Mouse (Mus musculus) MEL (cell line): Measurements from ENCODE around the gene Wipf1. TPM values are rescaled to one million over a fixed set of nuclear protein-coding genes. Genes with fewer than 3 reads are reported as not detected.

Experiments used
- DNase-seq: peaks from one replicate; pipeline ENCODE4 v3.0.0; 2011; ENCODE audit warnings: low read depth, low spot score
- H3K27ac ChIP-seq: 2 replicates; pipeline ENCODE4 v1.5.1; 2012; ENCODE audit warnings: low read depth, mild to moderate bottlenecking, control low read depth, low read length, moderate library complexity; ENCODE audit not compliant: control insufficient read depth
- H3K27me3 ChIP-seq, 2 experiments: fragments of 150-350 bp in 1 of 2; sonication (generic) in 1 of 2; 2 replicates each; pipeline ENCODE4 v1.6.1; 2012; ENCODE audit warnings: low read length in 2 of 2, mild to moderate bottlenecking in 2 of 2, improper control_type of control experiment in 1 of 2, moderate library complexity in 1 of 2; ENCODE audit not compliant: insufficient read depth in 2 of 2, control insufficient read depth in 1 of 2
- H3K36me3 ChIP-seq, 2 experiments: 2 replicates each; pipeline ENCODE4 v1.6.1; 2012 to 2014; ENCODE audit warnings: low read length in 2 of 2, improper control_type of control experiment in 1 of 2, inconsistent platforms in 1 of 2, mild to moderate bottlenecking in 1 of 2; ENCODE audit not compliant: insufficient read depth in 2 of 2, control insufficient read depth in 1 of 2
- H3K4me1 ChIP-seq, 2 experiments: fragments of 150-350 bp in 1 of 2; sonication (generic) in 1 of 2; 2 replicates each; pipeline ENCODE4 v1.6.1; 2012; ENCODE audit warnings: low read length in 2 of 2, improper control_type of control experiment in 1 of 2, mild to moderate bottlenecking in 1 of 2; ENCODE audit not compliant: insufficient read depth in 2 of 2, control insufficient read depth in 1 of 2
- H3K4me3 ChIP-seq, 2 experiments: fragments of 150-350 bp in 1 of 2; sonication (generic) in 1 of 2; 2 replicates each; pipeline ENCODE4 v1.5.1; 2012; ENCODE audit warnings: low read depth in 2 of 2, low read length in 2 of 2, mild to moderate bottlenecking in 2 of 2, moderate library complexity in 2 of 2, control low read depth in 1 of 2, improper control_type of control experiment in 1 of 2; ENCODE audit not compliant: control insufficient read depth in 1 of 2, insufficient read depth in 1 of 2
- H3K79me2 ChIP-seq: 2 replicates; pipeline ENCODE4 v1.6.1; 2012; ENCODE audit warnings: mild to moderate bottlenecking, low read length, moderate library complexity; ENCODE audit not compliant: control insufficient read depth, poor library complexity, insufficient read depth
- H3K9ac ChIP-seq: 2 replicates; pipeline ENCODE4 v1.6.1; 2012; ENCODE audit warnings: low read depth, mild to moderate bottlenecking, control low read depth, low read length, moderate library complexity; ENCODE audit not compliant: control insufficient read depth, poor library complexity, severe bottlenecking
- H3K9me3 ChIP-seq: fragments of 150-350 bp; sonication (generic); replicated peaks from 2 replicates; pipeline ENCODE4 v1.6.1; 2012; ENCODE audit warnings: mild to moderate bottlenecking, low read length, improper control_type of control experiment, moderate library complexity; ENCODE audit not compliant: insufficient read depth
- BHLHE40 ChIP-seq: IDR thresholded peaks from 2 replicates; pipeline ENCODE4 v1.6.1; 2012; ENCODE audit warnings: low read depth, mild to moderate bottlenecking, inconsistent platforms, low read length, improper control_type of control experiment, borderline replicate concordance
- CHD2 ChIP-seq: IDR thresholded peaks from 2 replicates; pipeline ENCODE4 v1.6.1; 2011; ENCODE audit warnings: low read length, improper control_type of control experiment
- CTCF ChIP-seq, 3 experiments: IDR thresholded peaks in 2 of 3; conservative IDR thresholded peaks in 1 of 3; 2 replicates each; pipeline ENCODE4 v1.5.1; 2011 to 2012; ENCODE audit warnings: low read length in 3 of 3, low read depth in 2 of 3, mild to moderate bottlenecking in 2 of 3, improper control_type of control experiment in 1 of 3, inconsistent platforms in 1 of 3, mixed read lengths in 1 of 3, moderate library complexity in 1 of 3; ENCODE audit not compliant: control insufficient read depth in 1 of 3, insufficient read depth in 1 of 3, poor library complexity in 1 of 3, severe bottlenecking in 1 of 3
- E2F4 ChIP-seq: IDR thresholded peaks from 2 replicates; pipeline ENCODE4 v1.6.1; 2011; ENCODE audit warnings: low read depth, low read length, improper control_type of control experiment, borderline replicate concordance
- EP300 ChIP-seq, 2 experiments: IDR thresholded peaks; 2 replicates each; pipeline ENCODE4 v1.6.1; 2011; ENCODE audit warnings: improper control_type of control experiment in 2 of 2, low read length in 2 of 2, low read depth in 1 of 2, mild to moderate bottlenecking in 1 of 2
- ETS1 ChIP-seq: IDR thresholded peaks from 2 replicates; pipeline ENCODE4 v1.6.1; 2012; ENCODE audit warnings: low read depth, mild to moderate bottlenecking, inconsistent platforms, low read length, improper control_type of control experiment, moderate library complexity
- GABPA ChIP-seq: IDR thresholded peaks from 2 replicates; pipeline ENCODE4 v1.6.1; 2012; ENCODE audit warnings: low read depth, mild to moderate bottlenecking, inconsistent platforms, low read length, improper control_type of control experiment, moderate library complexity
- HCFC1 ChIP-seq: IDR thresholded peaks from 2 replicates; pipeline ENCODE4 v1.6.1; 2012; ENCODE audit warnings: low read depth, mild to moderate bottlenecking, inconsistent platforms, low read length, improper control_type of control experiment, moderate library complexity
- MAFK ChIP-seq: IDR thresholded peaks from 2 replicates; pipeline ENCODE4 v1.6.1; 2011; ENCODE audit warnings: low read depth, mild to moderate bottlenecking, low read length, improper control_type of control experiment, borderline replicate concordance
- MAX ChIP-seq: IDR thresholded peaks from 2 replicates; pipeline ENCODE4 v1.6.1; 2011; ENCODE audit warnings: low read length, improper control_type of control experiment
- MAZ ChIP-seq: IDR thresholded peaks from 2 replicates; pipeline ENCODE4 v1.6.1; 2012; ENCODE audit warnings: low read depth, mild to moderate bottlenecking, inconsistent platforms, low read length, improper control_type of control experiment
- MEF2A ChIP-seq: IDR thresholded peaks from 2 replicates; pipeline ENCODE4 v1.6.1; 2014; ENCODE audit warnings: low read depth, mild to moderate bottlenecking, inconsistent platforms, low read length, improper control_type of control experiment; ENCODE audit not compliant: poor library complexity, insufficient replicate concordance, severe bottlenecking; ENCODE audit errors: extremely low read depth
- MXI1 ChIP-seq: IDR thresholded peaks from 2 replicates; pipeline ENCODE4 v1.6.1; 2011; ENCODE audit warnings: mild to moderate bottlenecking, low read depth, low read length, improper control_type of control experiment
- MYB ChIP-seq: IDR thresholded peaks from 2 replicates; pipeline ENCODE4 v1.6.1; 2011; ENCODE audit warnings: mild to moderate bottlenecking, low read depth, low read length, improper control_type of control experiment
- MYC ChIP-seq: IDR thresholded peaks from 2 replicates; pipeline ENCODE4 v1.6.1; 2011; ENCODE audit warnings: low read depth, mild to moderate bottlenecking, low read length, improper control_type of control experiment, moderate library complexity
- NELFE ChIP-seq: IDR thresholded peaks from 2 replicates; pipeline ENCODE4 v1.6.1; 2011; ENCODE audit warnings: low read depth, low read length, improper control_type of control experiment
- POLR2A ChIP-seq, 2 experiments: IDR thresholded peaks; 2 replicates each; pipeline ENCODE4 v1.6.1; 2011 to 2012; ENCODE audit warnings: low read length in 2 of 2, mild to moderate bottlenecking in 2 of 2, control low read depth in 1 of 2, improper control_type of control experiment in 1 of 2, low read depth in 1 of 2, moderate library complexity in 1 of 2; ENCODE audit not compliant: control insufficient read depth in 1 of 2, insufficient read depth in 1 of 2, poor library complexity in 1 of 2
- POLR2AphosphoS2 ChIP-seq: IDR thresholded peaks from 2 replicates; pipeline ENCODE4 v1.6.1; 2011; ENCODE audit warnings: low read length, improper control_type of control experiment
- RAD21 ChIP-seq: IDR thresholded peaks from 2 replicates; pipeline ENCODE4 v1.6.1; 2011; ENCODE audit warnings: mild to moderate bottlenecking, low read depth, low read length, improper control_type of control experiment
- SIN3A ChIP-seq: IDR thresholded peaks from 2 replicates; pipeline ENCODE4 v1.6.1; 2012; ENCODE audit warnings: low read length, improper control_type of control experiment, inconsistent platforms
- SMC3 ChIP-seq: IDR thresholded peaks from 2 replicates; pipeline ENCODE4 v1.6.1; 2011; ENCODE audit warnings: low read depth, low read length, improper control_type of control experiment
- TBP ChIP-seq: IDR thresholded peaks from 2 replicates; pipeline ENCODE4 v1.8.0; 2011; ENCODE audit warnings: low read depth, low read length, improper control_type of control experiment
- UBTF ChIP-seq: IDR thresholded peaks from 2 replicates; pipeline ENCODE4 v1.6.1; 2012; ENCODE audit warnings: low read depth, mild to moderate bottlenecking, inconsistent platforms, low read length, improper control_type of control experiment, moderate library complexity, borderline replicate concordance; ENCODE audit not compliant: insufficient read depth
- USF2 ChIP-seq, 2 experiments: IDR thresholded peaks; 2 replicates each; pipeline ENCODE4 v1.6.1; 2011 to 2012; ENCODE audit warnings: improper control_type of control experiment in 2 of 2, low read length in 2 of 2, borderline replicate concordance in 1 of 2, inconsistent platforms in 1 of 2, low read depth in 1 of 2, mild to moderate bottlenecking in 1 of 2; ENCODE audit not compliant: insufficient read depth in 1 of 2
- ZMIZ1 ChIP-seq: IDR thresholded peaks from 2 replicates; pipeline ENCODE4 v1.6.1; 2012; ENCODE audit warnings: low read depth, mild to moderate bottlenecking, inconsistent platforms, low read length, improper control_type of control experiment, moderate library complexity
- ZNF384 ChIP-seq: IDR thresholded peaks from 2 replicates; pipeline ENCODE4 v1.6.1; 2012; ENCODE audit warnings: low read depth, mild to moderate bottlenecking, inconsistent platforms, low read length, improper control_type of control experiment
- polyA plus RNA-seq, 2 experiments: library from polyadenylated mRNA; stranded (reverse) in 1 of 2; unstranded in 1 of 2; fragments of >175 nt in 1 of 2; fragments of >200 nt in 1 of 2; gene quantifications; 2 replicates each; pipeline versions ENCODE4 v1.2.1 to v1.2.4; 2012; ENCODE audit warnings: low replicate concordance in 2 of 2, low read depth in 1 of 2; ENCODE audit not compliant: insufficient read length in 2 of 2, insufficient read depth in 1 of 2, missing spikeins in 1 of 2
- total RNA-seq: library from RNA; depleted of rRNA; stranded (reverse); fragments of 300-350 nt; gene quantifications from 2 replicates; pipeline ENCODE4 v1.2.3, GENCODE M21; 2012

Gene Wipf1
- total and polyA plus RNA-seq, 3 experiments, result 5.2 to 83.9 (median 27.1) TPM

DNA sequence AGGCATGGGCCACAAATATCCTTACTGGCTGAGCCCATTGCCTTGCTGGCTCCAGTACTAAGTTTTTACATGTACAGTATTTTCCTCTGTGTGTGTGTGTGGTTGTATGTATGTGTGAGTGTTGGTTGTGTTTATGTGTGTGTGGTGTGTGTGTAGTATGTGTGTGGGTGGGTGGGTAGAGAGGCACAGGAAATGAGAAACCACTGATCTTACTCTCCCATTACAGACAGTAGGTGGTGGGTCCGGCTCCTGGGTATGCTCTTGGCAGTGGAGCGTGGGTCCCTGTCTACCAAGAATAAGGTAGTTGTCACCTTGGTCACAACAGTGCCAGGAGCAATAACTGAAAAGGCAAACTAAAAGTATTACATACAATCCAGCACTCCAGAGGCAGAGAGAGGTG, 93.7 kb downstream of the Wipf1 start:
- Histone ChIP-seq H3K79me2 (no peaks in the 10 kb centered on the region), H3K4me1 (no peaks in the 10 kb centered on the region), H3K9ac (no peak overlapping the region), H3K9me3 (no peaks in the 10 kb centered on the region), H3K27me3 (no peaks in the 10 kb centered on the region), H3K36me3 (peaks cover 0 to 9% of the 10 kb centered on the region in 2 experiments; a peak in 2 of 4 replicates), H3K27ac (no peak overlapping the region), H3K4me3 (no peak overlapping the region)
- no peak for DNase-seq
- TF ChIP-seq ZNF384, result no peak
- no peak for TF ChIP-seq EP300 (IDR thresholded peaks at IDR 0.05; ENCODE audit: low read depth in 1 of 2, low read length in 2 of 2)
- TF ChIP-seq MAX, result no peak
- TF ChIP-seq MXI1, result no peak
- TF ChIP-seq SMC3, result no peak
- no peak for TF ChIP-seq ETS1
- TF ChIP-seq POLR2AphosphoS2, result no peak
- no peak for TF ChIP-seq CHD2
- TF ChIP-seq E2F4, result no peak
- TF ChIP-seq POLR2A (IDR thresholded peaks at IDR 0.05; ENCODE audit: control insufficient read depth in 1 of 2, insufficient read depth in 1 of 2, low read depth in 1 of 2, low read length in 2 of 2, poor library complexity in 1 of 2), result no peak
- no peak for TF ChIP-seq RAD21
- TF ChIP-seq MAFK, result no peak
- no peak for TF ChIP-seq MEF2A
- TF ChIP-seq ZMIZ1, result no peak
- TF ChIP-seq HCFC1, result no peak
- no peak for TF ChIP-seq UBTF

DNA sequence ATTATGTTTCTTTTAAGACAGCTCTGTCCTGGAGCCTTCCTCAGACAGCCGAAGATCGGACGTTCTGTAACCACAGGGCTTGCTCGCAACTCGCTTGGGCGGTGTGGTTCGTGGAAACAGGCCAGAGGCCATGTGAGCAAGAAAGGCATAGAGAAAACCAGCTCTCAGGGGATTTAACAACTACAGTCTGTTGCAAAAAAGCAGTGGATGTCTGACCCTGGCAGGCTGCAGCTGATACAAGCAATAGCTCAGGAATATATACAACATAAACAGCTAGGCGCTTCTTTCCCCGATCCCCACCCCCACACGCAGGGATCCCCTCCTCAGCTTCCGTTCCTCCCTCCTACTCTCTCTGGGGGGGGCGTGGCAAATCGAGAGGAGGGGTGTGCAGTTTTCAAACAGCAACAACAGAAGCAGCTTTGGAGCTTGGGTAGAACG, 97.6 kb downstream of the Wipf1 start:
- Histone ChIP-seq H3K79me2 (no peaks in the 10 kb centered on the region), H3K9ac (no peak overlapping the region), H3K9me3 (no peaks in the 10 kb centered on the region), H3K4me3 (no peak overlapping the region), H3K4me1 (no peaks in the 10 kb centered on the region), H3K27ac (no peak overlapping the region), H3K36me3 (peaks cover 0 to 3% of the 10 kb centered on the region in 2 experiments; a peak in 2 of 4 replicates), H3K27me3 (no peaks in the 10 kb centered on the region)
- no peak for TF ChIP-seq TBP
- no peak for TF ChIP-seq GABPA
- TF ChIP-seq USF2 (IDR thresholded peaks at IDR 0.05; ENCODE audit: borderline replicate concordance in 1 of 2, insufficient read depth in 1 of 2, low read depth in 1 of 2, low read length in 2 of 2), result no peak
- TF ChIP-seq MYB, result no peak
- no peak for TF ChIP-seq CHD2
- no peak for TF ChIP-seq SMC3
- no peak for TF ChIP-seq BHLHE40
- no peak for TF ChIP-seq EP300 (IDR thresholded peaks at IDR 0.05; ENCODE audit: low read depth in 1 of 2, low read length in 2 of 2)
- TF ChIP-seq NELFE, result no peak
- no peak for TF ChIP-seq CTCF (IDR thresholded peaks at IDR 0.05 in 2 of 3, conservative IDR thresholded peaks at IDR 0.05 in 1 of 3; ENCODE audit: control insufficient read depth in 1 of 3, insufficient read depth in 1 of 3, low read depth in 2 of 3, low read length in 3 of 3, poor library complexity in 1 of 3, severe bottlenecking in 1 of 3)
- TF ChIP-seq HCFC1, result no peak
- TF ChIP-seq SIN3A, result no peak
- no peak for TF ChIP-seq MYC
- no peak for TF ChIP-seq MAZ
- DNase-seq, result no peak
